ENCODE assay signal across 11 mouse cellular contexts in the genomic region with DNA sequence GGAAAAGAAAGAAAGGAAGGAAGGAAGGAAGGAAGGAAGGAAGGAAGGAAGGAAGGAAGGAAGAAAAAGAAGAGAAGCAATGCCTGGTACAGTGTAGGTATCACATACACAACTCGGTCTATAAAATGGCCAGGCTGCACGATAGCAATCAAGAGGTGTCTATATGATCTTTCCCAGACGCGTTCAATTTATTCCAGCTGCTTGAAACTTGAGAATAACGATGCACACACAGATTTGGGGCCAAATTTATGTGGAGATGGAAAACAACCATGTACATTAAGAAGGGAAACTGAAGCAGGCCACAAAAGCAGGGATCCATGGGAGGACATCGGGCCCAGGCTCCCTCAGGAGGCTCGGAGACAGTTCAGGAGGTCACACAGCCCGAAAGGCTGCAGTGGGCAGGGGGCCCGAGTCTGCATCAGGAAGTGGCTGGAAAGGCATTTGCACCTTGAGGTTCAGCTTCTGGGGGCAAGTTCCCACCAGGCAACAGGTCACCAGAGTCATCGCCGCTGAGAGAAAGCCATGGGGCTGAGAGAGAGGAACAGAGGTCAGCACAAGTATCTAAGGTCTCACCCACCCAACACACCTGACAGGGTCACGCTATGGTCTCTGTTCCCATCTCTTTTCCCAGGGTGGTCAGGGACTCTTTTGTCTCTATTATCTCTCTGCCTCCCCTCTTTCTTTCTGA. TPM values are rescaled to one million over a fixed set of nuclear protein-coding genes. Genes with fewer than 3 reads are reported as not detected.
DNase-seq lines count a peak whose midpoint lies in the region; ATAC-seq and TF ChIP-seq lines count a peak whose summit lies in the region.
"Had no signal": no experiment of that assay in that cellular context is flagged by ENCODE, and none has a peak within 500 bp of the region (broad histone marks: within the 10 kb centered on the region; RNA-seq: fewer than 3 reads in every experiment).

No protein-coding gene starts in this region.

- DNase-seq in cerebellum, adult 2 months = no peak
- DNase-seq: adrenal gland, postnatal 25 days; cerebellum, adult 9-10 months had no signal

- no peak for TF ChIP-seq POLR2A in ES-Bruce4 (IDR thresholded peaks at IDR 0.05; ENCODE audit: insufficient read depth, low read length)
- TF ChIP-seq POLR2A in cerebellum, adult 2 months (IDR thresholded peaks at IDR 0.05; ENCODE audit: borderline replicate concordance, insufficient read depth, low read length) = no peak

- no peak for TF ChIP-seq EP300 in ES-Bruce4 (IDR thresholded peaks at IDR 0.05; ENCODE audit: insufficient read depth, low read depth, low read length)

- H3K9ac ChIP-seq in hindbrain, embryonic 12.5 days = no peak overlapping the region
- no peak overlapping the region for H3K9ac ChIP-seq in hindbrain, embryonic 13.5 days
- no peak overlapping the region for H3K9ac ChIP-seq in ES-Bruce4 (ENCODE audit: low read depth, poor library complexity, severe bottlenecking)
- no peak overlapping the region for H3K9ac ChIP-seq in intestine, embryonic 15.5 days
- H3K9ac ChIP-seq: forebrain, embryonic 13.5 days; heart, embryonic 12.5 days had no signal

- H3K4me2 ChIP-seq in hindbrain, embryonic 12.5 days (replicated peaks) = no peak overlapping the region
- no peak overlapping the region for H3K4me2 ChIP-seq in hindbrain, embryonic 13.5 days
- peak overlapping the region; percentile 19; the same call in 1 of the 2 replicates for H3K4me2 ChIP-seq in intestine, embryonic 15.5 days (replicated peaks)

- H3K4me1 ChIP-seq in hindbrain, embryonic 12.5 days = peaks cover 19% of the 10 kb centered on the region
- peaks cover 19% of the 10 kb centered on the region; the same call in 1 of the 2 replicates for H3K4me1 ChIP-seq in hindbrain, embryonic 13.5 days (replicated peaks)
- H3K4me1 ChIP-seq in E14TG2a.4 (replicated peaks; ENCODE audit: low read depth, low read length) = peaks cover 76% of the 10 kb centered on the region
- H3K4me1 ChIP-seq in ES-Bruce4 (ENCODE audit: control insufficient read depth, insufficient read depth, low read length) = peaks cover 6% of the 10 kb centered on the region
- peaks cover 17% of the 10 kb centered on the region for H3K4me1 ChIP-seq in intestine, embryonic 15.5 days (replicated peaks)
- H3K4me1 ChIP-seq in cerebellum, adult 2 months (ENCODE audit: control insufficient read depth, insufficient read depth, low read length) = no peaks in the 10 kb centered on the region

- ATAC-seq in hindbrain, embryonic 12.5 days (ENCODE audit: low FRiP score) = no peak
- ATAC-seq in hindbrain, embryonic 13.5 days (ENCODE audit: low FRiP score) = no peak
- ATAC-seq in intestine, embryonic 15.5 days = no peak
- ATAC-seq in megakaryocyte, adult 5-6 weeks (ENCODE audit: poor library complexity, severe bottlenecking) = no peak

- H3K9me3 ChIP-seq in hindbrain, embryonic 12.5 days (replicated peaks) = no peaks in the 10 kb centered on the region
- no peaks in the 10 kb centered on the region for H3K9me3 ChIP-seq in hindbrain, embryonic 13.5 days
- H3K9me3 ChIP-seq in E14TG2a.4 (ENCODE audit: low read length) (no peaks in the 10 kb centered on the region), ES-Bruce4 (replicated peaks; ENCODE audit: control insufficient read depth, insufficient read depth, low read length, poor library complexity, severe bottlenecking) (no peaks in the 10 kb centered on the region)
- no peaks in the 10 kb centered on the region for H3K9me3 ChIP-seq in intestine, embryonic 15.5 days
- H3K9me3 ChIP-seq: forebrain, embryonic 13.5 days; heart, embryonic 12.5 days had no signal

- no peak overlapping the region for H3K4me3 ChIP-seq in hindbrain, embryonic 12.5 days
- no peak overlapping the region for H3K4me3 ChIP-seq in hindbrain, embryonic 13.5 days
- H3K4me3 ChIP-seq in E14TG2a.4 (replicated peaks; ENCODE audit: low read length) = peak overlapping the region; percentile 43
- H3K4me3 ChIP-seq in ES-Bruce4 (ENCODE audit: low read depth, low read length) = peak overlapping the region; percentile 28
- H3K4me3 ChIP-seq in intestine, embryonic 15.5 days (replicated peaks) = no peak overlapping the region
- H3K4me3 ChIP-seq in cerebellum, adult 2 months (replicated peaks; ENCODE audit: insufficient read depth, low read depth, low read length) = no peak overlapping the region

- H3K27ac ChIP-seq in hindbrain, embryonic 12.5 days = peak overlapping the region; percentile 40
- no peak overlapping the region; the same call in 1 of the 2 replicates for H3K27ac ChIP-seq in hindbrain, embryonic 13.5 days
- H3K27ac ChIP-seq in ES-Bruce4 (ENCODE audit: insufficient read depth, low read length) = peak overlapping the region; percentile 41; the same call in 1 of the 2 replicates
- peak overlapping the region; percentile 83 for H3K27ac ChIP-seq in intestine, embryonic 15.5 days
- no peak overlapping the region for H3K27ac ChIP-seq in cerebellum, adult 2 months (ENCODE audit: insufficient read depth, low read length)
- H3K27ac ChIP-seq: forebrain, embryonic 13.5 days had no signal

- 55% methylated on average over 12 of the region's 12 CpGs for WGBS in hindbrain, embryonic 12.5 days
- 64% methylated on average over 12 of the region's 12 CpGs for WGBS in hindbrain, embryonic 13.5 days
- WGBS in intestine, embryonic 15.5 days = 48% methylated on average over 12 of the region's 12 CpGs
- WGBS in cerebellum, adult 2 months = 70% methylated on average over 12 of the region's 12 CpGs

- TF ChIP-seq CTCF in E14TG2a.4 (conservative IDR thresholded peaks at IDR 0.05; ENCODE audit: low read length) (no peak), ES-Bruce4 (IDR thresholded peaks at IDR 0.05; ENCODE audit: low read depth, low read length) (no peak)
- no peak for TF ChIP-seq CTCF in cerebellum, adult 2 months (IDR thresholded peaks at IDR 0.05; ENCODE audit: borderline replicate concordance, insufficient read depth, low read depth, low read length)

- peaks cover 5% of the 10 kb centered on the region; the same call in 1 of the 2 replicates for H3K36me3 ChIP-seq in hindbrain, embryonic 12.5 days
- H3K36me3 ChIP-seq in hindbrain, embryonic 13.5 days = no peaks in the 10 kb centered on the region
- H3K36me3 ChIP-seq in E14TG2a.4 (ENCODE audit: insufficient read depth, low read length) (peaks cover 2% of the 10 kb centered on the region), ES-Bruce4 (ENCODE audit: control insufficient read depth, insufficient read depth, low read length, poor library complexity, severe bottlenecking) (no peaks in the 10 kb centered on the region)
- H3K36me3 ChIP-seq in intestine, embryonic 15.5 days = peaks cover 6% of the 10 kb centered on the region; the same call in 1 of the 2 replicates

- peaks cover 3% of the 10 kb centered on the region; the same call in 1 of the 2 replicates for H3K27me3 ChIP-seq in hindbrain, embryonic 12.5 days
- H3K27me3 ChIP-seq in hindbrain, embryonic 13.5 days = peaks cover 4% of the 10 kb centered on the region; the same call in 1 of the 2 replicates
- no peaks in the 10 kb centered on the region for H3K27me3 ChIP-seq in E14TG2a.4 (ENCODE audit: insufficient read depth, low read length)
- no peaks in the 10 kb centered on the region for H3K27me3 ChIP-seq in ES-Bruce4 (ENCODE audit: control insufficient read depth, insufficient read depth, low read length, poor library complexity, severe bottlenecking)
- H3K27me3 ChIP-seq in intestine, embryonic 15.5 days (replicated peaks) = no peaks in the 10 kb centered on the region
- H3K27me3 ChIP-seq in cerebellum, adult 2 months (ENCODE audit: control insufficient read depth, insufficient read depth, low read length) = no peaks in the 10 kb centered on the region; the same call in 1 of the 2 replicates
- H3K27me3 ChIP-seq: forebrain, embryonic 13.5 days; heart, embryonic 12.5 days had no signal

RNA-seq across cellular contexts. Expression of gene Rcn3, which starts 1.0 kb away (rescaled TPM):
- polyA plus RNA-seq in hindbrain, embryonic 12.5 days (2016; fragmentation: Nextera tagmentation; extraction: Ambion mirVana) = 177 and 180 TPM in 2 replicates
- 93.8 and 103 TPM in 2 replicates for polyA plus RNA-seq in hindbrain, embryonic 13.5 days (2015; fragmentation: Nextera tagmentation; extraction: Ambion mirVana)
- 66.7 and 88.2 TPM in 2 replicates for polyA plus RNA-seq in ES-Bruce4 (2011; ENCODE audit: insufficient read depth, insufficient read length, low read depth, missing spikeins)
- 265 and 267 TPM in 2 replicates for polyA plus RNA-seq in intestine, embryonic 15.5 days (2015; fragmentation: Nextera tagmentation; extraction: Ambion mirVana)
- 4.5 and 5.8 TPM in 2 replicates for total RNA-seq in megakaryocyte, adult 5-6 weeks (2015)
- 7.8 and 18.1 TPM in 2 replicates for total RNA-seq in megakaryocyte, adult 5-6 weeks (2017)
- polyA plus RNA-seq in cerebellum, adult 2 months (2012; rRNA removed) = 7.6 and 8.6 TPM in 2 replicates

RNA-seq across cellular contexts. Expression of gene Fcgrt, which starts 10.7 kb away (rescaled TPM):
- 20.2 and 21.0 TPM in 2 replicates for polyA plus RNA-seq in hindbrain, embryonic 12.5 days (2016; fragmentation: Nextera tagmentation; extraction: Ambion mirVana)
- 26.9 and 28.3 TPM in 2 replicates for polyA plus RNA-seq in hindbrain, embryonic 13.5 days (2015; fragmentation: Nextera tagmentation; extraction: Ambion mirVana)
- 2.0 and 2.5 TPM in 2 replicates for polyA plus RNA-seq in ES-Bruce4 (2011; ENCODE audit: insufficient read depth, insufficient read length, low read depth, missing spikeins)
- polyA plus RNA-seq in intestine, embryonic 15.5 days (2015; fragmentation: Nextera tagmentation; extraction: Ambion mirVana) = 153 and 168 TPM in 2 replicates
- total RNA-seq in megakaryocyte, adult 5-6 weeks (2015) = 22.0 and 22.5 TPM in 2 replicates
- 64.1 and 69.0 TPM in 2 replicates for total RNA-seq in megakaryocyte, adult 5-6 weeks (2017)
- 32.1 and 33.7 TPM in 2 replicates for polyA plus RNA-seq in cerebellum, adult 2 months (2012; rRNA removed)

RNA-seq across cellular contexts. Expression of gene Prrg2, which starts 30.5 kb away (rescaled TPM):
- 17.8 and 18.0 TPM in 2 replicates for polyA plus RNA-seq in hindbrain, embryonic 12.5 days (2016; fragmentation: Nextera tagmentation; extraction: Ambion mirVana)
- 14.8 and 17.1 TPM in 2 replicates for polyA plus RNA-seq in hindbrain, embryonic 13.5 days (2015; fragmentation: Nextera tagmentation; extraction: Ambion mirVana)
- polyA plus RNA-seq in ES-Bruce4 (2011; ENCODE audit: insufficient read depth, insufficient read length, low read depth, missing spikeins) = 7.7 and 12.0 TPM in 2 replicates
- polyA plus RNA-seq in intestine, embryonic 15.5 days (2015; fragmentation: Nextera tagmentation; extraction: Ambion mirVana) = 29.2 and 29.5 TPM in 2 replicates
- 6.6 and 8.9 TPM in 2 replicates for total RNA-seq in megakaryocyte, adult 5-6 weeks (2015)
- 5.4 TPM in 2 replicates for total RNA-seq in megakaryocyte, adult 5-6 weeks (2017)
- polyA plus RNA-seq in cerebellum, adult 2 months (2012; rRNA removed) = 23.3 and 23.7 TPM in 2 replicates

RNA-seq across cellular contexts. Expression of gene Nosip, which starts 30.7 kb away (rescaled TPM):
- polyA plus RNA-seq in hindbrain, embryonic 12.5 days (2016; fragmentation: Nextera tagmentation; extraction: Ambion mirVana) = 55.9 and 60.0 TPM in 2 replicates
- 58.0 and 58.5 TPM in 2 replicates for polyA plus RNA-seq in hindbrain, embryonic 13.5 days (2015; fragmentation: Nextera tagmentation; extraction: Ambion mirVana)
- 58.1 and 62.4 TPM in 2 replicates for polyA plus RNA-seq in ES-Bruce4 (2011; ENCODE audit: insufficient read depth, insufficient read length, low read depth, missing spikeins)
- polyA plus RNA-seq in intestine, embryonic 15.5 days (2015; fragmentation: Nextera tagmentation; extraction: Ambion mirVana) = 49.5 and 50.5 TPM in 2 replicates
- total RNA-seq in megakaryocyte, adult 5-6 weeks (2015) = 41.4 and 46.3 TPM in 2 replicates
- 54.2 and 56.8 TPM in 2 replicates for total RNA-seq in megakaryocyte, adult 5-6 weeks (2017)
- 106 and 112 TPM in 2 replicates for polyA plus RNA-seq in cerebellum, adult 2 months (2012; rRNA removed)

RNA-seq across cellular contexts. Expression of gene Rps11, which starts 31.3 kb away (rescaled TPM):
- polyA plus RNA-seq in hindbrain, embryonic 12.5 days (2016; fragmentation: Nextera tagmentation; extraction: Ambion mirVana) = 982 and 1,135 TPM in 2 replicates
- polyA plus RNA-seq in hindbrain, embryonic 13.5 days (2015; fragmentation: Nextera tagmentation; extraction: Ambion mirVana) = 994 and 999 TPM in 2 replicates
- polyA plus RNA-seq in ES-Bruce4 (2011; ENCODE audit: insufficient read depth, insufficient read length, low read depth, missing spikeins) = 2,753 and 2,969 TPM in 2 replicates
- 1,711 TPM in 2 replicates for polyA plus RNA-seq in intestine, embryonic 15.5 days (2015; fragmentation: Nextera tagmentation; extraction: Ambion mirVana)
- 2,516 and 2,663 TPM in 2 replicates for total RNA-seq in megakaryocyte, adult 5-6 weeks (2015)
- total RNA-seq in megakaryocyte, adult 5-6 weeks (2017) = 1,201 and 1,233 TPM in 2 replicates
- polyA plus RNA-seq in cerebellum, adult 2 months (2012; rRNA removed) = 392 and 433 TPM in 2 replicates

Comparison
In these comparisons a context has a peak if more than half of its experiments do, and no peak if none do; other contexts are left out.
1. H3K27ac ChIP-seq: peak in hindbrain, embryonic 12.5 days (single experiment), ES-Bruce4 (single experiment) and intestine, embryonic 15.5 days (single experiment); none in hindbrain, embryonic 13.5 days (single experiment) and cerebellum, adult 2 months (single experiment).
2. H3K4me3 ChIP-seq: peak in E14TG2a.4 (single experiment) and ES-Bruce4 (single experiment); none in hindbrain, embryonic 12.5 days (single experiment), hindbrain, embryonic 13.5 days (single experiment), intestine, embryonic 15.5 days (single experiment) and cerebellum, adult 2 months (single experiment).